Mouse (Mus musculus) kidney, adult 18-20 months (tissue): ENCODE data around the gene 4930550L24Rik.

Experiments
- DNase-seq: peaks from one replicate; pipeline ENCODE4 v3.0.0; 2021

Gene 4930550L24Rik

DNA sequence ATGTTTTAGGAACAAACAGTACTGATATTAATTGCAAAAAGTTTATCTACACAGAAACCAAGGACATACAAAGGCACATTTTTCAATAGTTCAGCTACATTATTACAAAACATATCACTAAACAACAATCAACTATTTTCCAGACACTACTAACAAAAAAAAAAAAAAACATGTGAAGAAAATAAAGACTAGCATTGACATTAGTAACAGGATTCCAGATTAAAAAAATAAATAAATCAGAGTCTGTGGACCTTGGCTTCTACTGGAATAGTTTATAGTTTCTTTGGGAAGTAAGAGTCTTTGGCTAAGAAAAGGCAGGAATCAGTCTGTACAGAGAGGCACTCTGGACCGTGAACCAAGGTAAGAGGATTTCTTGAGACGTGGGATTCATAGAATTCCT, at the start of gene 4930550L24Rik:
Gene 4930550L24Rik (plus strand): TSS at position 301 of the 400 bp plus-strand sequence.
- no peak for DNase-seq

DNA sequence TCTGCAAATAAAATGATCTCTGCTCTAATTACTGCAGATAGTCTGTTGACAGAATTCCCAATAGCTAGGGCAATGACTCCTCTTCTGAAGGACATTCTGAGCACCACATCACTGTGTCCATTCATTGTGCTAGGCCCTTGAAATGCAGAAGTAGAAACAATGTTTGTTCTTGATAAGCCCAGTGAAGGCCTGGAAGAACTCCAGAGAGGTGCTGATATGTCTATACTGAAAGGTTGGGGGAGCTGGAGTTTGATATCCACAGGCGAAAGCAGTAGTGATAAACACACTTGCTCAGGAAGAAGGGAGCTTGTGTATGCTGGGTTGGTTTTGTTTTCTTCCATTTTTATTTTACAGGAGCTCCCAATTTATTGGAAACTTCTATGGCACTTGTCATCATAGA, 8.4 kb upstream of the 4930550L24Rik start:
- DNase-seq, result no peak

DNA sequence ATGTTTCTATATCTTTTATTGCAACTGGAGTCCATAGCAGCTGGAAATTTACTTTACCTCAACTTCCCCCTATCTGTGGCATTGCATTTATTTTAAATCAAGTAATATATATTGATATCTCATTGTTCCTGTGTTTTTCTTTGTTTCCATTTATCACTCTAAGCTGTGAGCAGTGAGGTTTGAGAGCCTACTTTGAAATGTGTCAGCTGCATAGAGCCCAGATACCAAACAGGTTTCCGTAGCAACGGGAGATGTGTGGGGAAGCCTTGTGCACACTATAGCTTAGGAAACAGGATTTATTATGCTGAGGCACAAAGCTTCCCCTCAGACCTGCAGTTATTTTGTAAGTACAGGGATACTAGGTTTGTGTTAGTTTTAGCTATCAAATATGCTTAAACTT, 58.8 kb downstream of the 4930550L24Rik start:
- no peak for DNase-seq
